Mouse (Mus musculus): ENCODE data around the gene Il7r.

GRCm38 (mm10) chr15:9523956-9524355 is 6.0 kb downstream of the Il7r start:
- TF ChIP-seq TBP (IDR thresholded peaks at IDR 0.05; ENCODE audit: low read depth, low read length) = no peak
- no peak for TF ChIP-seq EP300 (IDR thresholded peaks at IDR 0.05; ENCODE audit: low read depth in 1 of 2, low read length in 2 of 2)
- TF ChIP-seq CHD2 (IDR thresholded peaks at IDR 0.05; ENCODE audit: low read length) = no peak
- TF ChIP-seq CTCF (IDR thresholded peaks at IDR 0.05 in 2 of 3, conservative IDR thresholded peaks at IDR 0.05 in 1 of 3; ENCODE audit: control insufficient read depth in 1 of 3, insufficient read depth in 1 of 3, low read depth in 2 of 3, low read length in 3 of 3, poor library complexity in 1 of 3, severe bottlenecking in 1 of 3) = no peak
- no peak for TF ChIP-seq POLR2AphosphoS2 (IDR thresholded peaks at IDR 0.05; ENCODE audit: low read length)
- no peak for TF ChIP-seq TAL1 (IDR thresholded peaks at IDR 0.05; ENCODE audit: low read length)
- TF ChIP-seq USF2 (IDR thresholded peaks at IDR 0.05; ENCODE audit: borderline replicate concordance in 1 of 2, insufficient read depth in 1 of 2, low read depth in 1 of 2, low read length in 2 of 2) = no peak
- no peak for TF ChIP-seq POLR2A (IDR thresholded peaks at IDR 0.05; ENCODE audit: control insufficient read depth in 1 of 2, insufficient read depth in 1 of 2, low read depth in 1 of 2, low read length in 2 of 2, poor library complexity in 1 of 2)
- TF ChIP-seq E2F4 (IDR thresholded peaks at IDR 0.05; ENCODE audit: borderline replicate concordance, low read depth, low read length) = no peak
- no peak for TF ChIP-seq RCOR1 (IDR thresholded peaks at IDR 0.05; ENCODE audit: low read depth, low read length)
- TF ChIP-seq MYC (IDR thresholded peaks at IDR 0.05; ENCODE audit: low read depth, low read length) = no peak
- TF ChIP-seq TCF12 (IDR thresholded peaks at IDR 0.05; ENCODE audit: low read depth, low read length) = no peak
- no peak for TF ChIP-seq SMC3 (IDR thresholded peaks at IDR 0.05; ENCODE audit: low read depth, low read length)
- no peak for TF ChIP-seq POLR2AphosphoS5 (IDR thresholded peaks at IDR 0.05; ENCODE audit: borderline replicate concordance, low read depth, low read length)
